Mouse (Mus musculus) hindbrain, embryonic 16.5 days (tissue): Measurements from ENCODE around the gene Mad2l2. TPM values are rescaled to one million over a fixed set of nuclear protein-coding genes. Genes with fewer than 3 reads are reported as not detected.
"Not testable (repeated sequence)": the region's sequence is repeated elsewhere in the genome, so short reads cannot be mapped to it uniquely, and the experiment has no call there.

ENCODE experiments used
- ATAC-seq: fragments of 200-750 bp; cut with Nextera tagmentation; 2 replicates; pipeline ENCODE4 v1.8.0; 2017; ENCODE audit warnings: moderate TSS enrichment, moderate library complexity
- H3K27ac ChIP-seq: fragments of 300-500 bp; sonication (generic); 2 replicates; pipeline ENCODE4 v1.5.1; 2014; ENCODE audit warnings: low read depth, mild to moderate bottlenecking, control low read depth, low read length, moderate library complexity
- H3K27me3 ChIP-seq: fragments of 300-500 bp; sonication (generic); replicated peaks from 2 replicates; pipeline ENCODE4 v1.6.1; 2014; ENCODE audit warnings: low read length; ENCODE audit not compliant: control insufficient read depth, insufficient read depth
- H3K36me3 ChIP-seq: fragments of 300-500 bp; sonication (generic); 2 replicates; pipeline ENCODE4 v1.6.1; 2014; ENCODE audit warnings: mild to moderate bottlenecking, low read length, moderate library complexity, mixed read lengths; ENCODE audit not compliant: control insufficient read depth, insufficient read depth
- H3K4me1 ChIP-seq: fragments of 300-500 bp; sonication (generic); 2 replicates; pipeline ENCODE4 v1.6.1; 2014; ENCODE audit warnings: low read depth, low read length; ENCODE audit not compliant: control insufficient read depth, insufficient read depth
- H3K4me2 ChIP-seq: fragments of 300-500 bp; sonication (generic); 2 replicates; pipeline ENCODE4 v1.6.1; 2014; ENCODE audit warnings: mild to moderate bottlenecking, low read length, control low read depth, moderate library complexity
- H3K4me3 ChIP-seq: fragments of 300-500 bp; sonication (generic); 2 replicates; pipeline ENCODE4 v1.5.1; 2014; ENCODE audit warnings: mild to moderate bottlenecking, low read length, control low read depth, moderate library complexity
- H3K9ac ChIP-seq: fragments of 300-500 bp; sonication (generic); 2 replicates; pipeline ENCODE4 v1.6.1; 2014; ENCODE audit warnings: low read depth, mild to moderate bottlenecking, control low read depth, low read length, moderate library complexity
- H3K9me3 ChIP-seq: fragments of 300-500 bp; sonication (generic); 2 replicates; pipeline ENCODE4 v1.6.1; 2014; ENCODE audit warnings: mild to moderate bottlenecking, low read length, moderate library complexity; ENCODE audit not compliant: control insufficient read depth
- WGBS: fragments of 180-500 bp; shearing (Covaris S2); extraction: QIAGEN DNeasy Blood & Tissue Kit; methylation state at CpG from one replicate; pipeline ENCODE4 v1.1.7; 2014; 5-methylcytosine and 5-hydroxymethylcytosine counted together
- polyA plus RNA-seq: library from polyadenylated mRNA; unstranded; fragments of >200 nt; fragmentation: Nextera tagmentation; extraction: Ambion mirVana; gene quantifications from 2 replicates; pipeline ENCODE4 v1.2.1, GENCODE M21; 2015

The Mad2l2 gene
- polyA plus RNA-seq, 1 experiment from 2014 or later, result 98.0 TPM

GRCm38 (mm10) chr4:148171261-148171660, 41.1 kb downstream of the Mad2l2 start:
- H3K9ac ChIP-seq, result no peak overlapping the region
- 48% methylated on average over 3 of the region's 3 CpGs for WGBS
- no peaks in the 10 kb centered on the region for H3K9me3 ChIP-seq
- no peaks in the 10 kb centered on the region for H3K36me3 ChIP-seq
- H3K4me1 ChIP-seq, result peaks cover 18% of the 10 kb centered on the region
- no peak for ATAC-seq
- no peak overlapping the region for H3K4me2 ChIP-seq
- H3K4me3 ChIP-seq, result no peak overlapping the region
- peaks cover 6% of the 10 kb centered on the region; the same call in 1 of the 2 replicates for H3K27me3 ChIP-seq
- no peak overlapping the region for H3K27ac ChIP-seq

- Histone ChIP-seq H3K36me3 (no peaks in the 10 kb centered on the region), H3K27ac (peak overlapping the region; percentile 78), H3K9ac (peak overlapping the region; percentile 57), H3K4me2 (peak overlapping the region; percentile 67), H3K27me3 (peaks cover 7% of the 10 kb centered on the region), H3K4me1 (peaks cover 14% of the 10 kb centered on the region), H3K4me3 (peak overlapping the region; percentile 32), H3K9me3 (no peaks in the 10 kb centered on the region)
- ATAC-seq, result peak; percentile 72
- WGBS, result under 1% methylated on average over 30 of the region's 30 CpGs
Observed at GRCm38 (mm10) chr4:148173811-148174494, 43.8 kb downstream of the Mad2l2 start.

- 7% methylated on average over 12 of the region's 12 CpGs for WGBS
- Histone ChIP-seq H3K4me3 (no peak overlapping the region; the same call in 1 of the 2 replicates), H3K27ac (peak overlapping the region; percentile 78), H3K4me1 (peaks cover 14% of the 10 kb centered on the region), H3K9me3 (no peaks in the 10 kb centered on the region), H3K36me3 (no peaks in the 10 kb centered on the region), H3K27me3 (peaks cover 7% of the 10 kb centered on the region), H3K9ac (peak overlapping the region; percentile 57), H3K4me2 (peak overlapping the region; percentile 67)
- ATAC-seq, result 0 out of 2 replicates have a peak, but pooled peaks have one; percentile 7
Observed at GRCm38 (mm10) chr4:148174495-148174862, 44.3 kb downstream of the Mad2l2 start.

GRCm38 (mm10) chr4:148176603-148177002, 46.4 kb downstream of the Mad2l2 start:
- not testable (repeated sequence) for H3K9ac ChIP-seq

GRCm38 (mm10) chr4:148177716-148178115, 47.5 kb downstream of the Mad2l2 start:
- Histone ChIP-seq H3K27ac (no peak overlapping the region), H3K4me1 (peaks cover 17% of the 10 kb centered on the region), H3K4me2 (no peak overlapping the region), H3K4me3 (no peak overlapping the region), H3K36me3 (no peaks in the 10 kb centered on the region), H3K9ac (peak overlapping the region; percentile 17), H3K9me3 (no peaks in the 10 kb centered on the region), H3K27me3 (peaks cover 3% of the 10 kb centered on the region)
- ATAC-seq, result no peak

More at GRCm38 (mm10) chr4:148176603-148177002, 46.4 kb downstream of the Mad2l2 start:
- not testable (repeated sequence) for ATAC-seq, H3K27me3 ChIP-seq, H3K4me2 ChIP-seq, H3K9me3 ChIP-seq, H3K36me3 ChIP-seq, H3K27ac ChIP-seq, H3K4me3 ChIP-seq
- peaks cover 14% of the 10 kb centered on the region for H3K4me1 ChIP-seq
- WGBS, result 81% methylated on average over 5 of the region's 6 CpGs

- Histone ChIP-seq H3K4me3 (no peak overlapping the region), H3K27me3 (peaks cover 3% of the 10 kb centered on the region), H3K36me3 (no peaks in the 10 kb centered on the region), H3K9me3 (no peaks in the 10 kb centered on the region), H3K27ac (no peak overlapping the region), H3K9ac (no peak overlapping the region), H3K4me1 (peaks cover 3% of the 10 kb centered on the region; the same call in 1 of the 2 replicates), H3K4me2 (no peak overlapping the region)
- WGBS, result 91% methylated on average over 12 of the region's 12 CpGs
- no peak for ATAC-seq
Observed at GRCm38 (mm10) chr4:148181483-148181882, 51.3 kb downstream of the Mad2l2 start.

- 29% methylated on average over 8 of the region's 8 CpGs for WGBS
- peak; percentile 26 for ATAC-seq
- Histone ChIP-seq H3K27me3 (peaks cover 3% of the 10 kb centered on the region; the same call in 1 of the 2 replicates), H3K4me3 (no peak overlapping the region), H3K36me3 (no peaks in the 10 kb centered on the region), H3K27ac (no peak overlapping the region), H3K9me3 (no peaks in the 10 kb centered on the region), H3K9ac (no peak overlapping the region), H3K4me1 (peaks cover 3% of the 10 kb centered on the region; the same call in 1 of the 2 replicates), H3K4me2 (no peak overlapping the region)
Observed at GRCm38 (mm10) chr4:148182363-148182762, 52.2 kb downstream of the Mad2l2 start.

- H3K4me3 ChIP-seq, result no peak overlapping the region
- no peaks in the 10 kb centered on the region for H3K36me3 ChIP-seq
- 28% methylated on average over 9 of the region's 9 CpGs for WGBS
- 0 out of 2 replicates have a peak, but pooled peaks have one; percentile 32 for ATAC-seq
- H3K27me3 ChIP-seq, result no peaks in the 10 kb centered on the region
- H3K9ac ChIP-seq, result no peak overlapping the region
- no peak overlapping the region for H3K27ac ChIP-seq
- peaks cover 3% of the 10 kb centered on the region; the same call in 1 of the 2 replicates for H3K4me1 ChIP-seq
- H3K4me2 ChIP-seq, result no peak overlapping the region
- no peaks in the 10 kb centered on the region for H3K9me3 ChIP-seq
Observed at GRCm38 (mm10) chr4:148184564-148184963, 54.4 kb downstream of the Mad2l2 start.

GRCm38 (mm10) chr4:148185819-148186218, 55.6 kb downstream of the Mad2l2 start:
- no peaks in the 10 kb centered on the region for H3K36me3 ChIP-seq
- no peak overlapping the region for H3K27ac ChIP-seq
- H3K9ac ChIP-seq, result no peak overlapping the region
- peaks cover 3% of the 10 kb centered on the region; the same call in 1 of the 2 replicates for H3K4me1 ChIP-seq
- 67% methylated on average over 4 of the region's 4 CpGs for WGBS
- ATAC-seq, result no peak
- no peaks in the 10 kb centered on the region for H3K9me3 ChIP-seq
- no peaks in the 10 kb centered on the region for H3K27me3 ChIP-seq
- no peak overlapping the region for H3K4me3 ChIP-seq
- H3K4me2 ChIP-seq, result no peak overlapping the region
